9 mouse cellular contexts compared by ENCODE assay signal in the genomic region with DNA sequence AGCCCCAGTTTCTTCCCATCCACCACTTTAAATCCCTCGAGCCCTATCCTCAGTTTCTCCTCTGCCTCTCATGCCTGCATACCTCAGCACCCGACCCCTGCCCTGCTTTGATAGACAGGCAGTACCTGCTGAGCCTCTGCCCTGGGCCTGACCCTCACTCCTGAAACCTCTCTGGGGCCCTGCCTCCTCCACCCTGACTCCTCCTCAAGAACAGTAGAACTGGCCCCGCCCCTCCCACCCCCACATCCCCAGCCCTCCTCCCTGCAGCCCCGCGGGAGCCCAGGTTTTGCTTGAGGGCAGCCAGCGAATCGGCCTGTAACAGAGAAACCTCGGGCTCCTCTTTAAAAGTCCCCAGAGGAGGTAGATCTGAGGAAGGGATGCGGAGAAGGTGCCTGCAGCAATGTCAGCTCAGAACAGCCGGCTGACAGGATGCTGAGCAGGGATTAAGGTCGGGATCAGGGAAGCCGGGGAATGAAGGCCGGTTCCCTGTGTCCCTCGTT. TPM values are rescaled to one million over a fixed set of nuclear protein-coding genes. Genes with fewer than 3 reads are reported as not detected.
DNase-seq lines count a peak whose midpoint lies in the region; ATAC-seq lines count a peak whose summit lies in the region.
"Had no signal": no experiment of that assay in that cellular context is flagged by ENCODE, and none has a peak within 500 bp of the region (broad histone marks: within the 10 kb centered on the region; RNA-seq: fewer than 3 reads in every experiment).

No protein-coding gene starts in this region.

- H3K4me3 ChIP-seq in heart, embryonic 16.5 days (ENCODE audit: low read length): no peak overlapping the region
- H3K4me3 ChIP-seq in embryonic facial prominence, embryonic 11.5 days (ENCODE audit: low read depth, low read length): no peak overlapping the region
- H3K4me3 ChIP-seq in liver, embryonic 13.5 days (replicated peaks): no peak overlapping the region

- 13% methylated on average over 14 of the region's 14 CpGs for WGBS in heart, embryonic 16.5 days
- WGBS in embryonic facial prominence, embryonic 11.5 days: 2% methylated on average over 14 of the region's 14 CpGs
- 18% methylated on average over 13 of the region's 14 CpGs for WGBS in liver, embryonic 13.5 days (ENCODE audit: insufficient replicate concordance)

- H3K27me3 ChIP-seq in heart, embryonic 16.5 days (ENCODE audit: control insufficient read depth, insufficient read depth, low read length): peaks cover under 1% of the 10 kb centered on the region; the same call in 1 of the 2 replicates
- H3K27me3 ChIP-seq in embryonic facial prominence, embryonic 11.5 days (ENCODE audit: control insufficient read depth, insufficient read depth, low read length): no peaks in the 10 kb centered on the region
- H3K27me3 ChIP-seq in liver, embryonic 13.5 days: peaks cover 18% of the 10 kb centered on the region

- H3K9ac ChIP-seq in heart, embryonic 16.5 days (ENCODE audit: low read length): no peak overlapping the region
- H3K9ac ChIP-seq in embryonic facial prominence, embryonic 11.5 days (replicated peaks; ENCODE audit: low read length): peak overlapping the region; percentile 22
- no peak overlapping the region for H3K9ac ChIP-seq in liver, embryonic 13.5 days

- peak overlapping the region; percentile 49; the same call in 1 of the 2 replicates for H3K4me2 ChIP-seq in heart, embryonic 16.5 days (ENCODE audit: low read depth, low read length)
- H3K4me2 ChIP-seq in embryonic facial prominence, embryonic 11.5 days (ENCODE audit: low read depth, low read length): peak overlapping the region; percentile 24
- H3K4me2 ChIP-seq in liver, embryonic 13.5 days: peak overlapping the region; percentile 21; the same call in 1 of the 2 replicates

- H3K27ac ChIP-seq in heart, embryonic 16.5 days (ENCODE audit: low read length): no peak overlapping the region
- peak overlapping the region; percentile 54 for H3K27ac ChIP-seq in embryonic facial prominence, embryonic 11.5 days (replicated peaks; ENCODE audit: low read depth, low read length)
- H3K27ac ChIP-seq in liver, embryonic 13.5 days: no peak overlapping the region

- no peaks in the 10 kb centered on the region for H3K36me3 ChIP-seq in heart, embryonic 16.5 days (ENCODE audit: control insufficient read depth, insufficient read depth)
- H3K36me3 ChIP-seq in embryonic facial prominence, embryonic 11.5 days (replicated peaks; ENCODE audit: control insufficient read depth, insufficient read depth, low read depth, low read length): no peaks in the 10 kb centered on the region
- H3K36me3 ChIP-seq in liver, embryonic 13.5 days: no peaks in the 10 kb centered on the region

- ATAC-seq in heart, embryonic 16.5 days (replicated peaks; ENCODE audit: extremely low read depth, insufficient read depth, low FRiP score): 0 out of 2 replicates have a peak, but pooled peaks have one; percentile 32
- ATAC-seq in embryonic facial prominence, embryonic 11.5 days (replicated peaks; ENCODE audit: insufficient number of reproducible peaks, low FRiP score, low TSS enrichment, low read depth): peak; percentile 72
- ATAC-seq in liver, embryonic 13.5 days (ENCODE audit: low read depth): no peak
- ATAC-seq in frontal cortex, adult (ENCODE audit: low TSS enrichment): no peak
- ATAC-seq in megakaryocyte progenitor cell, adult 5-6 weeks (replicated peaks; ENCODE audit: poor library complexity): no peak
- ATAC-seq: Patski had no signal

- peaks cover 4% of the 10 kb centered on the region; the same call in 1 of the 2 replicates for H3K4me1 ChIP-seq in heart, embryonic 16.5 days (ENCODE audit: control insufficient read depth, insufficient read depth, low read length)
- peaks cover 9% of the 10 kb centered on the region for H3K4me1 ChIP-seq in embryonic facial prominence, embryonic 11.5 days (ENCODE audit: control insufficient read depth, insufficient read depth, low read length)
- peaks cover 18% of the 10 kb centered on the region for H3K4me1 ChIP-seq in liver, embryonic 13.5 days (replicated peaks)

- H3K9me3 ChIP-seq in heart, embryonic 16.5 days (replicated peaks; ENCODE audit: control insufficient read depth, low read length): no peaks in the 10 kb centered on the region
- H3K9me3 ChIP-seq in embryonic facial prominence, embryonic 11.5 days (replicated peaks; ENCODE audit: control insufficient read depth, low read length): no peaks in the 10 kb centered on the region
- H3K9me3 ChIP-seq in liver, embryonic 13.5 days (replicated peaks): no peaks in the 10 kb centered on the region

- intact Hi-C loops in left cerebral cortex, postnatal 25 days (cut with DNase I): no loop called here

- DNase-seq in heart, postnatal 4 days: no peak
- peak; percentile 62 for DNase-seq in embryonic facial prominence, embryonic 11.5 days (ENCODE audit: low spot score)
- DNase-seq in liver, embryonic 13.5 days: no peak
- peak; percentile 32 for DNase-seq in retina, adult 2 months (ENCODE audit: low read depth, low spot score)
- no peak for DNase-seq in left cerebral cortex, postnatal 25 days (ENCODE audit: low spot score in 2 of 2)

RNA-seq across cellular contexts. Expression of a gene that starts 22.5 kb away (rescaled TPM):
- 6.5 and 6.6 TPM in 2 replicates for polyA plus RNA-seq in heart, embryonic 16.5 days (2015; fragmentation: Nextera tagmentation; extraction: Ambion mirVana)
- total RNA-seq in heart, postnatal 4 days (2021): 10 to 100 TPM; 18.1 to 19.6 TPM
- 29.0 and 32.4 TPM in 2 replicates for polyA plus RNA-seq in embryonic facial prominence, embryonic 11.5 days (2014; fragmentation: Nextera tagmentation; extraction: Ambion mirVana)
- polyA plus RNA-seq in liver, embryonic 13.5 days (2015; fragmentation: Nextera tagmentation; extraction: Ambion mirVana): 3.8 and 3.9 TPM in 2 replicates
- 10 to 100 TPM; 41.3 to 42.7 TPM for total RNA-seq in left cerebral cortex, postnatal 25 days (2021)
- total RNA-seq in megakaryocyte progenitor cell, adult 5-6 weeks (2015): 20.1 and 21.3 TPM in 2 replicates
- 3.2 and 4.0 TPM in 2 replicates for total RNA-seq in megakaryocyte progenitor cell, adult 5-6 weeks (2017)

Comparison
In these comparisons a context has a peak if more than half of its experiments do, and no peak if none do; other contexts are left out.
1. ATAC-seq: peak in heart, embryonic 16.5 days (single experiment) and embryonic facial prominence, embryonic 11.5 days (single experiment); none in liver, embryonic 13.5 days (single experiment), frontal cortex, adult (single experiment) and megakaryocyte progenitor cell, adult 5-6 weeks (single experiment).
2. DNase-seq: peak in embryonic facial prominence, embryonic 11.5 days (single experiment) and retina, adult 2 months (single experiment); none in heart, postnatal 4 days (single experiment), liver, embryonic 13.5 days (single experiment) and left cerebral cortex, postnatal 25 days (0 of 2).
3. Peak in every context shown above with its lines, with median percentiles within 50 percentile points of each other: H3K4me2 ChIP-seq.